Mouse (Mus musculus) forebrain, embryonic 10.5 days (tissue): ENCODE results near the gene Bloc1s3. TPM values are rescaled to one million over a fixed set of nuclear protein-coding genes. Genes with fewer than 3 reads are reported as not detected.

Experiments
- DNase-seq: peaks from one replicate; pipeline ENCODE4 v3.0.0-alpha.2; 2017; ENCODE audit warnings: low spot score; ENCODE audit errors: extremely low spot score
- H3K27ac ChIP-seq: fragments of 300-500 bp; sonication (generic); 2 replicates; pipeline ENCODE4 v1.5.1; 2016; ENCODE audit warnings: mild to moderate bottlenecking
- H3K27me3 ChIP-seq: fragments of 300-500 bp; sonication (generic); 2 replicates; pipeline ENCODE4 v1.6.1; 2016; ENCODE audit warnings: mild to moderate bottlenecking; ENCODE audit not compliant: poor library complexity, severe bottlenecking
- H3K36me3 ChIP-seq: fragments of 300-500 bp; sonication (generic); replicated peaks from 2 replicates; pipeline ENCODE4 v1.6.1; 2016; ENCODE audit warnings: mild to moderate bottlenecking, moderate library complexity
- H3K4me1 ChIP-seq: fragments of 300-500 bp; sonication (generic); 2 replicates; pipeline ENCODE4 v1.6.1; 2016
- H3K4me3 ChIP-seq: fragments of 300-500 bp; sonication (generic); 2 replicates; pipeline ENCODE4 v1.5.1; 2016; ENCODE audit warnings: mild to moderate bottlenecking, moderate library complexity
- H3K9me3 ChIP-seq: fragments of 300-500 bp; sonication (generic); 2 replicates; pipeline ENCODE4 v1.6.1; 2016; ENCODE audit warnings: mild to moderate bottlenecking, moderate library complexity
- WGBS: fragments of 180-500 bp; shearing (Covaris S2); methylation state at CpG from one replicate; pipeline ENCODE4 v1.1.7; 2016; 5-methylcytosine and 5-hydroxymethylcytosine counted together
- polyA plus RNA-seq: library from polyadenylated mRNA; unstranded; fragments of >200 nt; fragmentation: Nextera tagmentation; extraction: Ambion mirVana; gene quantifications from 2 replicates; pipeline ENCODE4 v1.2.1, GENCODE M21; 2016

Gene Bloc1s3
- polyA plus RNA-seq, 1 experiment from 2014 or later: 2.1 TPM

- DNase-seq: no peak
- peak overlapping the region; percentile 10; the same call in 1 of the 2 replicates for H3K4me3 ChIP-seq
- peaks cover 34% of the 10 kb centered on the region for H3K4me1 ChIP-seq
- peaks cover 46% of the 10 kb centered on the region for H3K36me3 ChIP-seq
- peaks cover 8% of the 10 kb centered on the region for H3K9me3 ChIP-seq
- H3K27ac ChIP-seq: no peak overlapping the region
- 86% methylated on average over 11 of the region's 11 CpGs for WGBS
- peaks cover 9% of the 10 kb centered on the region; the same call in 1 of the 2 replicates for H3K27me3 ChIP-seq
These were observed 52.2 kb downstream of the Bloc1s3 start for GRCm38 (mm10) chr7:19455819-19456495.

DNA sequence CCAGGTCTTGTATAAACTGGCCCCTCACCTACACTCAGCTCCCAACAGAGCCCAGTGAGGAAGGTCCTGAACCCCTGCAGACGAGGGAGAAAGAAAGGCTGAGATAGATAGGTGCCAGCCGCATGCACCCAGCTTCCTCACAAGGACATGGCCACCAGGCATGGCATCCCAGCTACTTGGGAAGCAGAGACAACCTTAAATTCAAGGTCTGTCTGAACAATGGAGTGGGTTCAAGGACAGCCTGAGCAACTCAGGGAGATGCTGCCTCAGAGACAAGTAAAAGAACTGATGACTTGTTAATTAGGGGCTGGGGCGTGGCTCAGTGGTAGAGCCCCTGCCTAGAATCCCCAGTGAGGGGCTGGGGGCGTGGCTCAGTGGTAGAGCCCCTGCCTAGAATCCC, 53.0 kb downstream of the Bloc1s3 start:
- Histone ChIP-seq H3K4me1 (peaks cover 34% of the 10 kb centered on the region), H3K27ac (no peak overlapping the region), H3K36me3 (peaks cover 54% of the 10 kb centered on the region), H3K27me3 (0 out of 2 replicates have a peak, but pooled peaks cover 3% of the 10 kb centered on the region), H3K9me3 (peaks cover 8% of the 10 kb centered on the region), H3K4me3 (no peak overlapping the region)
- 92% methylated on average over 4 of the region's 4 CpGs for WGBS
- no peak for DNase-seq

Other genes with a start within 250 kb of the Bloc1s3 start
- 47.4 and 56.9 TPM in 2 replicates for gene Vasp, start 236.6 kb downstream of the Bloc1s3 start, polyA plus RNA-seq
- gene Ppm1n, start 228.3 kb downstream of the Bloc1s3 start, polyA plus RNA-seq: 0.41 and 0.51 TPM in 2 replicates
- gene Rtn2, start 225.7 kb downstream of the Bloc1s3 start, polyA plus RNA-seq: 32.1 and 33.1 TPM in 2 replicates
- gene Fosb, start 198.3 kb downstream of the Bloc1s3 start, polyA plus RNA-seq: 0.10 TPM in 1 of 2 replicates, not detected in the other
- 95.3 and 96.1 TPM in 2 replicates for gene Ercc1, start 163.6 kb downstream of the Bloc1s3 start, polyA plus RNA-seq
- 30.9 and 32.2 TPM in 2 replicates for gene Cd3eap, start 148.9 kb downstream of the Bloc1s3 start, polyA plus RNA-seq
- gene Ppp1r13l, start 148.6 kb downstream of the Bloc1s3 start, polyA plus RNA-seq: 5.4 and 6.3 TPM in 2 replicates
- gene Ercc2, start 126.4 kb downstream of the Bloc1s3 start, polyA plus RNA-seq: 26.9 and 28.7 TPM in 2 replicates
- 3.6 and 4.8 TPM in 2 replicates for gene Klc3, start 104.3 kb downstream of the Bloc1s3 start, polyA plus RNA-seq
- gene Ckm, start 103.6 kb downstream of the Bloc1s3 start, polyA plus RNA-seq: not detected in 2 replicates
- gene Mark4, start 49.5 kb downstream of the Bloc1s3 start, polyA plus RNA-seq: 5.7 and 6.5 TPM in 2 replicates
- 0.82 and 0.99 TPM in 2 replicates for gene Exoc3l2, start 45.0 kb downstream of the Bloc1s3 start, polyA plus RNA-seq
- 53.8 and 60.9 TPM in 2 replicates for gene Trappc6a, start within 50 bp of the Bloc1s3 start, polyA plus RNA-seq
- gene Nkpd1, start 9.5 kb upstream of the Bloc1s3 start, polyA plus RNA-seq: 0.06 and 0.12 TPM in 2 replicates
- 20.2 and 22.2 TPM in 2 replicates for gene Ppp1r37, start 54.7 kb upstream of the Bloc1s3 start, polyA plus RNA-seq
- gene Zfp296, start 68.9 kb upstream of the Bloc1s3 start, polyA plus RNA-seq: 0.30 and 0.47 TPM in 2 replicates
- 180 and 186 TPM in 2 replicates for gene Gemin7, start 69.2 kb upstream of the Bloc1s3 start, polyA plus RNA-seq
- gene Clasrp, start 96.1 kb upstream of the Bloc1s3 start, polyA plus RNA-seq: 53.6 and 54.0 TPM in 2 replicates
- gene Relb, start 121.1 kb upstream of the Bloc1s3 start, polyA plus RNA-seq: 3.0 TPM in 2 replicates
- gene Clptm1, start 156.7 kb upstream of the Bloc1s3 start, polyA plus RNA-seq: 70.6 and 75.6 TPM in 2 replicates
- gene Apoc2, start 169.6 kb upstream of the Bloc1s3 start, polyA plus RNA-seq: 0.39 TPM in 1 of 2 replicates, not detected in the other
- gene Gm44805, start 173.1 kb upstream of the Bloc1s3 start, polyA plus RNA-seq: not detected in 2 replicates
- gene Apoc4, start 173.1 kb upstream of the Bloc1s3 start, polyA plus RNA-seq: not detected in 2 replicates
- gene Apoc1, start 184.3 kb upstream of the Bloc1s3 start, polyA plus RNA-seq: 2.3 TPM in 2 replicates
- gene Apoe, start 190.8 kb upstream of the Bloc1s3 start, polyA plus RNA-seq: 140 and 154 TPM in 2 replicates
- gene Tomm40, start 207.1 kb upstream of the Bloc1s3 start, polyA plus RNA-seq: 187 and 205 TPM in 2 replicates
- 84.2 and 97.3 TPM in 2 replicates for gene Nectin2, start 242.1 kb upstream of the Bloc1s3 start, polyA plus RNA-seq